Mouse (Mus musculus) forebrain, embryonic 12.5 days (tissue): Measurements from ENCODE around the gene Itih4. TPM values are rescaled to one million over a fixed set of nuclear protein-coding genes. Genes with fewer than 3 reads are reported as not detected.

Source experiments
- ATAC-seq: fragments of 200-750 bp; cut with Nextera tagmentation; 2 replicates; pipeline ENCODE4 v1.8.0; 2017; ENCODE audit warnings: moderate TSS enrichment; ENCODE audit not compliant: low FRiP score
- H3K27ac ChIP-seq: fragments of 300-500 bp; sonication (generic); 2 replicates; pipeline ENCODE4 v1.5.1; 2016; ENCODE audit warnings: mild to moderate bottlenecking
- H3K27me3 ChIP-seq: fragments of 300-500 bp; sonication (generic); 2 replicates; pipeline ENCODE4 v1.6.1; 2016; ENCODE audit warnings: mild to moderate bottlenecking
- H3K36me3 ChIP-seq: fragments of 300-500 bp; sonication (generic); replicated peaks from 2 replicates; pipeline ENCODE4 v1.6.1; 2016; ENCODE audit warnings: mild to moderate bottlenecking
- H3K4me1 ChIP-seq: fragments of 300-500 bp; sonication (generic); 2 replicates; pipeline ENCODE4 v1.6.1; 2016
- H3K4me2 ChIP-seq: fragments of 300-500 bp; sonication (generic); 2 replicates; pipeline ENCODE4 v1.6.1; 2016; ENCODE audit warnings: mild to moderate bottlenecking, moderate library complexity
- H3K4me3 ChIP-seq: fragments of 300-500 bp; sonication (generic); replicated peaks from 2 replicates; pipeline ENCODE4 v1.5.1; 2016; ENCODE audit warnings: mild to moderate bottlenecking
- H3K9ac ChIP-seq: fragments of 300-500 bp; sonication (generic); 2 replicates; pipeline ENCODE4 v1.6.1; 2016; ENCODE audit warnings: mild to moderate bottlenecking
- H3K9me3 ChIP-seq: fragments of 300-500 bp; sonication (generic); 2 replicates; pipeline ENCODE4 v1.6.1; 2016
- whole genome bisulfite sequencing: fragments of 180-500 bp; shearing (Covaris S2); methylation state at CpG from one replicate; pipeline ENCODE4 v1.1.7; 2016; 5-methylcytosine and 5-hydroxymethylcytosine counted together
- polyA plus RNA-seq: library from polyadenylated mRNA; unstranded; fragments of >200 nt; fragmentation: Nextera tagmentation; extraction: Ambion mirVana; gene quantifications from 2 replicates; pipeline ENCODE4 v1.2.1, GENCODE M21; 2016

Gene Itih4
- polyA plus RNA-seq, 1 experiment from 2014 or later, result not detected

DNA sequence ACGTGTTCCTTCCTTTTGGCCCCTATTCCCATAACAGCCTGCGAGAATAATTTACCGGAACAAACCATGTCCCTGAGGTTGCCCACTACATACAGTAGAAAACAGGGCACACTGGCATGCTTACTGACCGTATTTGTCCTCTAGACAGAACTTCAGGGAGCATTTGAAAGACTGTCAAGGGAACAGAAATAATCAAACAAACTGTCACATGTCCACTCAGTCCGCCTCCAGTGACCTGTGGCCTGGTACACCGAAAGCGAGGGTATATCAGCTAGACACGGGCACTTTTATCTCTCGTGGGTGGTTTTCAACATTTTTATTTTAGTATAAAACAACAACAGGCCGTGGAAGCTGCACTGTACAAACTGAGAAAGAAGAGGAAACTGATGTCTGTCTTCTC is 17.4 kb upstream of the Itih4 start:
- H3K27me3 ChIP-seq, result no peaks in the 10 kb centered on the region
- H3K4me1 ChIP-seq, result no peaks in the 10 kb centered on the region; the same call in 1 of the 2 replicates
- H3K4me2 ChIP-seq, result no peak overlapping the region
- 94% methylated on average over 10 of the region's 10 CpGs for WGBS
- no peak overlapping the region for H3K27ac ChIP-seq
- ATAC-seq, result no peak
- H3K9me3 ChIP-seq, result no peaks in the 10 kb centered on the region
- H3K36me3 ChIP-seq, result peaks cover 33% of the 10 kb centered on the region
- H3K4me3 ChIP-seq, result no peak overlapping the region
- no peak overlapping the region for H3K9ac ChIP-seq

DNA sequence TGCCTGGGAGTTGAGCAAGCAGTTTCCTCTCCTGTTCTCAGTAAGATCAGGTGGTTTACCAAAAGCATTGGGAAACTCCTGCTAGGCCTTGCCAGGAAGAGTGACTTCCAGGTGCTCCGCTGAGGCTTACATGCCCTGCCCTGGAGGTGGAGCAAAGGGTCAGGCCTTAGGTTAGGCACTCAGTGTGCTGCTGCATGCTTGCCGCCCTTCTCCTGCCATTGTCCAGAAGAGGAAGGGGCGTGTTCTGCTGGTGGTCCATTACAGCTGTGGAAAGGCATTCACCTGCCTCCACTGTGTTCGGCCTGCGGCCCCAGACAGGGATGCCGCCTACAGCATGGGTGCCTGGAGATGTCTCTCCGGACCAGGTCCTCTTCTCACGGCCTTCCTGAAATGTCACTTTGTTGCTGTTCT is 16.9 kb upstream of the Itih4 start:
- peaks cover 34% of the 10 kb centered on the region for H3K36me3 ChIP-seq
- no peak for ATAC-seq

DNA sequence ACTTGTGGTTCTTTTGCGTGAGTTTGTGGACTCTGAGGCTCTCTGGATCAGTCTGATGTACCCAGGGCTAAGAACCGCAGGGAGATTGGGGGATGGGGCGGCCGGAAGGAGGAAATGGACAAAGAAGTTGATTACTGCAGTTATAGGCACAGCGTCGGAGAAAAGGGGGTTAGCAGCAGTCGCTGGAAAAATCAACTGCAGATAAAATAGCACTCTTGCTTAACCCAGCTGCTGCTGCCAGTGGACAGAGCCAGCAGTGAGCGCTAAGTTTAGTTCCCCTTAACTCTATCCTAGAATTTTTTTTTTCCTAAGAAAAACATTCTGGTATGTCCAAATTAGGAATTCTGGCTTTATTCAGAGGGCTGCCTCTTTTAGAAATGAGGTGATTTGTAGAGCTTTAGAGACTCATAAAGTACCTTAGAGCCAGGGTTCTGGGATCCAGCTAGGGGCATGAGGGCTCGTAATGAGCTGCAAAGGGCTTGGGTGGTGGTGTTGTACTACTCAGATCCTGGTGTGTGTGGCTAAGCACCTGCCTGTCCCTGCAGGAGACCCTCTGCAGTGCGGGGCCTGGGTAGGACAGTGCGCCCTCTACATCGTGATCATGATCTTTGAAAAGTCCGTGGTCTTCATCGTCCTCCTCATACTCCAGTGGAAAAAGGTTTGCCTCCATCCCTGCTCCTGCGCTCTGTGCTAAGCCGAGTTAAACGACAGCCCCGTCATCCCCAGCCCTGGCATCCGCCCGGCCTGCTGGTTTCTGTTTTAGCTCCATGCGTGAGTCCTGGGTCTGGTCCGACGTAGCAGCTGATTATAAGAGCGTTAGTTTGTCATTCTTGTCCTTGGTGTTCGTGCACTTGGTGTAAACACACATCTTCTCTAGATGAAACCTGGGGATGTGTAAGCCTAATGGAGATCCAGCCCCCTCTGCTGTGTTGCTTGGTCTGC is 15.8 kb upstream of the Itih4 start:
- Histone ChIP-seq H3K4me3 (no peak overlapping the region), H3K27ac (no peak overlapping the region), H3K9ac (no peak overlapping the region), H3K27me3 (no peaks in the 10 kb centered on the region), H3K9me3 (no peaks in the 10 kb centered on the region), H3K4me2 (no peak overlapping the region), H3K36me3 (peaks cover 26% of the 10 kb centered on the region), H3K4me1 (no peaks in the 10 kb centered on the region; the same call in 1 of the 2 replicates)
- WGBS, result 89% methylated on average over 25 of the region's 25 CpGs
- ATAC-seq, result no peak

More for the DNA sequence above, 16.9 kb upstream of the Itih4 start:
- Histone ChIP-seq H3K27me3 (no peaks in the 10 kb centered on the region), H3K4me3 (no peak overlapping the region), H3K27ac (no peak overlapping the region), H3K9ac (no peak overlapping the region), H3K9me3 (no peaks in the 10 kb centered on the region), H3K4me2 (no peak overlapping the region), H3K4me1 (no peaks in the 10 kb centered on the region; the same call in 1 of the 2 replicates)
- 86% methylated on average over 8 of the region's 8 CpGs for WGBS

DNA sequence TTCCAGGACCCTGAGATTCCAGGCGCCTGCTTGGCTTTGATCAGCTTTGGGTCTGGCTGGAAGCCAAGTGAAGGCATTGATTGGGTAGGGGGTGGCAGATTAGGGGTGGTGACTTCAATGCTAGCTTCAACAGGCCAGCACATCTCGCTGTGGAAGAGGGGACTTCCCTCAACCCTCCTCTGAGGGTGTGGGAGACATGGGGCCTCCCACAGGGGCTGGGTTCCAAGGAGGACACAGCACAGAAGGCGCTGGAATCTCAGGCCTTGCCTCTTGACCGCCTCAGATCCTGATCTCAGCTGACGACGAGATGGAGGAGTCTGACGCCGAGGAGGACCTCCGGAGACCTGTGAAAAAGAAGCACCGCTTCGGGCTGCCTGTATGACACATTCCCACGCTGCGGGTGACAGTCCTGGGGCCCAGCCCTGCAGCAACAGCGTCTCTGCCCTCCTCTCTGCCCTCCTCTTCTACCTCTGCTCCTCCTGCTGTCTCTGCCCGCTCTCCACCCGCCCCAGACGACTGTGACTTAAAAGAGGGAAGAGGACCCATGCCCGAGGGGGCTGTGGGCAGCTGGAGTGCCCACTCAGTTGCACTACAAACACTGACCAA is 12.1 kb upstream of the Itih4 start:
- H3K36me3 ChIP-seq, result peaks cover 21% of the 10 kb centered on the region

DNA sequence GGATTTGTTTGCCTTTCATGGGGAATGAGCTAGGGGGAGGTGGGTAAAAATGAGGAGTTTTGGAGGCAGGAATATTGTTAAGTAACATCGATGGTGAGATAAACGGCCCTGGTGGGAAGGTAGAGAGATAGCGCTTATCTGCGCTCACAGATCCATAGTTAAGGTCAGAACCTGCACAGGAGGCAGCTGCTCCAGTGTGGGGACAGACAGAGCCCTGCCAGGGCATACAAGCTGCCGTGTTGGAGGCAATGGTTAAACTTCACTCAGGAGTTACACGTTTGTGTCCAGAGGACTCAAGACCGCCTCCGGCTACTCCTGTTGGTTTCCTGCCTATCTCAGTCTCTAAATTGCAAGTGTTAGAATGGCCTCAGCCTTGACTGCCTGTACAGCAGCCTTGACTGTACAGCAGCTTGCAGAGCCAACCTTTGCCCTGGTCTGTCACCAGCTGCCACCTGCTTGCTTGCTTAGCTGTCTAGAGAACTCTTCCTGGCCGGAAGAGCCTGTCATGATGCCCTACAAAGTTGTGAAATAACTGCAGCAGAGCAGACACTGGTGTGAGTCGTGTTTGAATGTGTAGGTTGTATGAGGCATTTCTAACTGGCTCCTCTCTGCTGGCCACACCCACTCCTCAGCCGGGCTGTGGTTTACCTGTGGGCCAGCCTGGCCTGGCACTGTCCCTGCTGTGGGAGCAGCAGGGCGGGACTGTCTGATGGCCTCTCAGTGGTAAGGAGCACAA is 11.0 kb upstream of the Itih4 start:
- WGBS, result 91% methylated on average over 12 of the region's 12 CpGs
- no peak for ATAC-seq
- H3K9me3 ChIP-seq, result no peaks in the 10 kb centered on the region
- no peak overlapping the region for H3K4me3 ChIP-seq
- no peak overlapping the region for H3K4me2 ChIP-seq
- no peaks in the 10 kb centered on the region; the same call in 1 of the 2 replicates for H3K4me1 ChIP-seq
- no peaks in the 10 kb centered on the region for H3K27me3 ChIP-seq
- no peak overlapping the region for H3K9ac ChIP-seq
- peaks cover 25% of the 10 kb centered on the region for H3K36me3 ChIP-seq
- no peak overlapping the region for H3K27ac ChIP-seq

More for the DNA sequence above, 12.1 kb upstream of the Itih4 start:
- H3K9me3 ChIP-seq, result no peaks in the 10 kb centered on the region
- 83% methylated on average over 18 of the region's 18 CpGs for WGBS
- H3K4me2 ChIP-seq, result no peak overlapping the region
- no peak for ATAC-seq
- no peak overlapping the region for H3K9ac ChIP-seq
- no peak overlapping the region for H3K27ac ChIP-seq
- no peaks in the 10 kb centered on the region for H3K27me3 ChIP-seq
- no peak overlapping the region for H3K4me3 ChIP-seq
- no peaks in the 10 kb centered on the region; the same call in 1 of the 2 replicates for H3K4me1 ChIP-seq

DNA sequence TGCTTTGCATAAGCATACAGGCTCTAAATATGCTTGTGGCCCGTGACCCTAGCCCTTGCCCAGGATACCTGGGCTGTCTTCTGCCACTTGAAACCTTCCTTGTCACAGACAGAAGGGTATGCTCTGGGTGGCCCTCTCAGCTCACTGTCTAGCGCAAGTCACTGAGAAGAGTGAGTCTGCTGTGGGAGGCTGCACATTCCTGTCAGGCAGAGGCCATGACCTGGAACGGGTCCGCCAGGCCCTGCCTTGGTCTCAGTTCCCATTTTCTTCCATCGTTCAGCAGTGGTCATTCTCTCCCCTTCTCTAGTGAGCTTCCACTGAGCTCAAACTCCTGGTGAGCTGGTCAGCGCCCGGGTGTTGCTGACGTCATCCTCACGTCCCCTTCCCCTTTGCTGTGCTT is 10.3 kb upstream of the Itih4 start:
- H3K27me3 ChIP-seq, result no peaks in the 10 kb centered on the region

DNA sequence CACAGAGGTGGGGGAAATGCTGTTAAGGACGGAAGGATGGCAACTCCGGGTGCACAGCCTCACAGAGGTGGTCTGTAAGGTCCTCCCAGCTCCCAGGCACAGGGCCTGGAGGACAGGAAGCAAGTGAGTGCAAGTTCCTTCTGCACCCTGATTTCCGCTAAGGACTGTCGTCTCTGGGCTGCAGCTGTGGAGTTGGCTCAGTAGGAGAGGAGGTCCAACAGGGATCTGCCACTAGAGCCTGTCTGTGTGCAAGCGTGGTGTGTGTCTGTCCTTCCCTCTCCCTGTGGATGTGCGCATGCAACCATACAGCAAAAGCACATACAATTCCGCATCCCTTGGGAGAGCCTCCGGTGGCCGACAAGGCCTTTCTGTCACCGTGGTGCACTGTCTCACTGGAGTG is 9.8 kb upstream of the Itih4 start:
- no peak overlapping the region for H3K4me2 ChIP-seq
- no peaks in the 10 kb centered on the region; the same call in 1 of the 2 replicates for H3K4me1 ChIP-seq
- no peaks in the 10 kb centered on the region for H3K9me3 ChIP-seq
- H3K27me3 ChIP-seq, result no peaks in the 10 kb centered on the region
- 88% methylated on average over 10 of the region's 10 CpGs for WGBS
- no peak overlapping the region for H3K27ac ChIP-seq
- H3K4me3 ChIP-seq, result no peak overlapping the region
- no peak for ATAC-seq
- peaks cover 25% of the 10 kb centered on the region for H3K36me3 ChIP-seq
- H3K9ac ChIP-seq, result no peak overlapping the region

More for the DNA sequence above, 10.3 kb upstream of the Itih4 start:
- H3K27ac ChIP-seq, result no peak overlapping the region
- WGBS, result 89% methylated on average over 9 of the region's 9 CpGs
- H3K9me3 ChIP-seq, result no peaks in the 10 kb centered on the region
- no peaks in the 10 kb centered on the region; the same call in 1 of the 2 replicates for H3K4me1 ChIP-seq
- ATAC-seq, result no peak
- no peak overlapping the region for H3K9ac ChIP-seq
- no peak overlapping the region for H3K4me3 ChIP-seq
- H3K36me3 ChIP-seq, result peaks cover 25% of the 10 kb centered on the region
- no peak overlapping the region for H3K4me2 ChIP-seq

DNA sequence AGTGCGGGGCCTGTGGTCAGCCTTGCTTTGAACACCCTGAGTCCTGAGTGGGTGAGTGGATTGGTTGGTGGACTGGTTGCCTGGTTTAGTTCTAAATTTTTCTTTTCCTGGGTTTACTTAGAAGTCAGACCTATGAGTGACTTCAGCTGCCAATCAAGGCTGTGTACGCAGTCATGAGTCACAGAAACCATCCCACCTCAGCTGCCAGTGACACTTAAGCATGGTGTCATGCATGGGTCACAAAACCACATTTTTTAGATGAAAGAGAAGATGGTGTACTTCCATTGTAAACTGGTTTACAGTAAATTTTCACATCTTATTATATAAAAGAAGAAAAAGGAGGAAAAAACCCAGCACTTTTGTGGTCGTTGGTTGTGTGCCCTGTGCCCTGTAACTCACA is 8.4 kb upstream of the Itih4 start:
- Histone ChIP-seq H3K27me3 (no peaks in the 10 kb centered on the region), H3K9me3 (no peaks in the 10 kb centered on the region), H3K27ac (no peak overlapping the region), H3K4me2 (no peak overlapping the region), H3K36me3 (peaks cover 19% of the 10 kb centered on the region), H3K4me1 (no peaks in the 10 kb centered on the region; the same call in 1 of the 2 replicates), H3K4me3 (no peak overlapping the region), H3K9ac (no peak overlapping the region)
- WGBS, result 90% methylated on average over 3 of the region's 3 CpGs
- ATAC-seq, result no peak

DNA sequence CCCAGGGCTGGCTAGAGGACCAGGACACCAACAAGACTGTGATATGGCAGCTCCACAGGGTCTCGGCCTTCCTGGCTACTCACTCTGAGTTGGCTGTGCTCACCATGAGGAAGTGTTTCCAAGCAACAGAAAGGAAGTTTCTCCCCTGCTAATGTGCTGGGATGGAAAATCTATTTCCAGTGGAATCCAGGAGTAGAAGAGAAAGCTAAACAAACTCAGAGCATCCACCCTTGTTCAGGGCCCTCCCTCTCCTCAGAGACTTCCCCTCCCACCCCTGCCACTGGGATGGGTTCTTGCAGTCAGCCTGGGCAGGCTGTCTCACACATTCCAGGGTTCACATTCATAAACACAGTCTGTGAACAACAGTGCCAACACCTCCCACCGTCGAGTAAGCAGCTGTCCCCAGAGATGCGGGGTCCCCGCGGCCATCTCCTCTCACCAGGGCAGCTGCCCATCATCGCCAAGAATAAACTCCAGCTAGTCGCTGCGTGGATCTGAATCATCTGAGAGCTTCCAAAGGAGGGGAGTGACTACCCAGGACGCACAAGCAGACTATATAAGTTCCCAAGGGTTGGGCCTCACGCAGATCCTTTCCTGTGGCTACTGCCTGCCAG is 7.2 kb upstream of the Itih4 start, which contains the start of gene Mustn1:
TSS of gene Mustn1 (plus strand) at position 243 of the 614 bp plus-strand sequence.
- Histone ChIP-seq H3K9ac (no peak within 1 kb of the TSS), H3K4me3 (no peak within 1 kb of the TSS), H3K9me3 (no peaks in the 10 kb centered on the region), H3K27ac (peak within 1 kb of the TSS; percentile 36; the same call in 1 of the 2 replicates), H3K36me3 (peaks cover 8% of the 10 kb centered on the region), H3K27me3 (no peaks in the 10 kb centered on the region), H3K4me1 (no peaks in the 10 kb centered on the region), H3K4me2 (no peak within 1 kb of the TSS)
- no peak for ATAC-seq
- WGBS, result 81% methylated on average over 11 of the region's 11 CpGs

DNA sequence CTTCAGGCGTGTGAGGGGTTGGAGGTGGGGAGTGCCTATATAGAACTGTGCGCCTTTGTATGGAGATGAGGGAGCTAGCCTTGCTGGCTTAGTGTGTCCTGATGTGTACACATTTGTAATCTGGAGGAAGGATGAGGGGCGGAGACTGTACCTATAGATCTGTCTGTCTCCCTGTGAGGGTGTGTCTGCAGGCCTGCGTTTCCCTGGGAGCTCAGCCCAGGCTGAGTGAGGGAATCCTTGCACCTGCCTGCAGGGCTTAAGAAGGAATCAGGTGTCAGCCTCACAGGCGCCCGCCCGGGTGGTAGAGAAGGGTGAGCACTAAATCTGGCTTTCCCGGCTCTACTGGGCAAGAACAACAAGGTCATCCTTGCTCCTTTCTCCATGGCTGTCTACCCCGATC is 6.5 kb upstream of the Itih4 start:
- Histone ChIP-seq H3K9ac (no peak overlapping the region), H3K4me1 (no peaks in the 10 kb centered on the region), H3K9me3 (no peaks in the 10 kb centered on the region), H3K4me2 (no peak overlapping the region), H3K27me3 (no peaks in the 10 kb centered on the region), H3K4me3 (no peak overlapping the region), H3K36me3 (peaks cover 8% of the 10 kb centered on the region), H3K27ac (no peak overlapping the region)
- ATAC-seq, result no peak
- 66% methylated on average over 9 of the region's 9 CpGs for WGBS

DNA sequence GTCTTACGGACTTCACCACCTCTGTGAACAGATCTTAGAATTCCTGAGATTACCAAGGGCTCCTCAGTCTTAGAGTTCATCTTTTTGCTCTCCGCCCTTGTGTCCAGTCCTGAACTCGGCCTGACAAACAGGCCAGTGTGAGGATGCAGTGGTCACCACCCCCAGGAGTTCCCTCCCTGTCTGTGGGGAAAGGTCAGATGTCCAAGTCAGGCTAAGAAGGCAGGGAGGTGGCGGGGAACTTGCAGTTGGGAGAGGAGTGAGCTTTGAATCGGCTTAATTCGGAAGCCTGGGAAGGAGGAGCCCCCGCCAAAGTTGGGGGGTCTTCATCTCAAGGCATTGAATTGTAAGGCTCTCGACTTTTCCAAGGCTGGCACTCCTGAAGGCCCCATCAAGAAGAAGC is 6.0 kb upstream of the Itih4 start:
- H3K4me1 ChIP-seq, result no peaks in the 10 kb centered on the region
- no peaks in the 10 kb centered on the region for H3K9me3 ChIP-seq
- H3K36me3 ChIP-seq, result peaks cover 8% of the 10 kb centered on the region
- 78% methylated on average over 8 of the region's 8 CpGs for WGBS
- ATAC-seq, result no peak
- no peak overlapping the region for H3K27ac ChIP-seq
- no peak overlapping the region for H3K9ac ChIP-seq
- no peaks in the 10 kb centered on the region for H3K27me3 ChIP-seq
- H3K4me3 ChIP-seq, result no peak overlapping the region
- no peak overlapping the region for H3K4me2 ChIP-seq
